Mouse (Mus musculus) T-helper 17 cell (primary cell): ENCODE measurements around the gene Misp.

Experiments
- in situ Hi-C, 2 experiments: fragments of 300-600 bp; cut with MboI, MseI; formaldehyde crosslinking; loops; 1 replicate in 1 of 2; 2 replicates in 1 of 2; pipeline ENCODE4 v1.15.1; 2025; ENCODE audit warnings: high pct_unique_total_duplicates in 2 of 2

Misp gene

GRCm38 (mm10) chr10:79865801-79866295 lies 45.1 kb downstream of the Misp start:
- in situ Hi-C loops: loop anchor here in 1 of 2 experiments (25.0 kb wide), 1 partner anchor 1279 kb away; the partner anchor contains the start of gene Syde1

GRCm38 (mm10) chr10:79866601-79867000 lies 45.8 kb downstream of the Misp start:
- in situ Hi-C loops: loop anchor here in 1 of 2 experiments (25.0 kb wide), 1 partner anchor 1279 kb away; the partner anchor contains the start of gene Syde1

- in situ Hi-C loops: loop anchor here (5.0 to 25.0 kb wide), 2 partner anchors 45 to 1285 kb away; partner anchors contain the start of gene Syde1 (in 1 of the 2)
These were observed 51.1 kb downstream of the Misp start for GRCm38 (mm10) chr10:79871845-79872244.

GRCm38 (mm10) chr10:79872862-79873261 lies 52.1 kb downstream of the Misp start:
- in situ Hi-C loops: loop anchor here (5.0 to 25.0 kb wide), 2 partner anchors 46 to 1286 kb away; partner anchors contain the start of gene Syde1 (in 1 of the 2)

- in situ Hi-C loops: loop anchor here (5.0 to 25.0 kb wide), 2 partner anchors 46 to 1286 kb away; partner anchors contain the start of gene Syde1 (in 1 of the 2)
These were observed 52.5 kb downstream of the Misp start for GRCm38 (mm10) chr10:79873313-79873712.

- in situ Hi-C loops: loop anchor here (5.0 to 25.0 kb wide), 2 partner anchors 47 to 1287 kb away; partner anchors contain the start of gene Syde1 (in 1 of the 2)
These were observed 53.0 kb downstream of the Misp start for GRCm38 (mm10) chr10:79873715-79874289.

GRCm38 (mm10) chr10:79874290-79874862 lies 53.6 kb downstream of the Misp start, which contains the start of the genes Prtn3 and Plppr3:
Prtn3 (plus strand) TSS chr10:79874476.
Plppr3 (minus strand) TSS chr10:79874634.
- in situ Hi-C loops: loop anchor here (5.0 to 25.0 kb wide), 2 partner anchors 47 to 1287 kb away; partner anchors contain the start of gene Syde1 (in 1 of the 2)

- in situ Hi-C loops: no loop called here
These were observed 56.4 kb downstream of the Misp start for GRCm38 (mm10) chr10:79877174-79877573.

GRCm38 (mm10) chr10:79877757-79878156 lies 57.0 kb downstream of the Misp start:
- in situ Hi-C loops: no loop called here

- in situ Hi-C loops: no loop called here
These were observed 58.7 kb downstream of the Misp start for GRCm38 (mm10) chr10:79879527-79879926.
